Mouse (Mus musculus): Measurements from ENCODE around the gene Olfr1000. TPM values are rescaled to one million over a fixed set of nuclear protein-coding genes. Genes with fewer than 3 reads are reported as not detected.

The Olfr1000 gene
- not detected for polyA plus RNA-seq (2012; fragmentation: generic; extraction: Trizol)

DNA sequence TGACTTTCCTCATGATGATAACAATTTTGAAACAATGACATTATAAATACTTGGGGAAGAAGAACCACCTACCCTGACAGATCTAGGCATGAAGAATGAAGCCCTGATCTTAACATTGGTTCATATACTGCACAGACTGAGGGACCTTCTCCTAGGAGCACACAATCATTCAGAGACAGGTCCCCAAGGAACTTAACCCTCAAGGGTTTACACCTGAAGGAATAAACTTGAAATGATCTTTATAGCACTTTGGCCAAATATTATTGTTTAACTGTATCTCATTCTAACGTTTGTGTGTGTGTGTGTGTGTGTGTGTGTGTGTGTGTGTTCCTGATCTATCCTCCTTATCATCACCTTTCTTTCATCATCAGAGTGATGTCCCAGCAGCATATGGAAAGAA lies at the start of gene Olfr1000:
Gene Olfr1000, minus strand, starts transcription at position 101 of the 400 bp plus-strand sequence.

DNA sequence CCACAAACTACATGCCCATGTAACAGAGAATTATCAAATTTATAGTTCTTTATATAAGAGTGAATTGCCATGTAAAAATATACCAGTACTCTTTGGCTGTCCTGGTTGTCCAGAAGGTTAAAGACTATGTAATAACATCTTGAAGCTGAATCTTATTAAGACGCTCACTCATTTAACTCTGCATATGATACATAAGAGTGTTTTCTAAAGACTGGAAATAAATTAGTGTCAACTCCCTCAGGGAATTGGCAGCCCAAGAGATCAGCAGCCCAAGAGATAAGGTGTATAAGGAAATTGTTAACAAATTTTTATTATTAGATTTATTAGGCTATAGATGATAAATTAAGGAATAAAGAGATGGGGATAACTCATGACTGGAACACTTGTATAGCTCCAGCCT lies 38.9 kb upstream of the Olfr1000 start, which contains the start of gene Olfr1002:
Gene Olfr1002, minus strand, starts transcription at position 101 of the 400 bp plus-strand sequence.

DNA sequence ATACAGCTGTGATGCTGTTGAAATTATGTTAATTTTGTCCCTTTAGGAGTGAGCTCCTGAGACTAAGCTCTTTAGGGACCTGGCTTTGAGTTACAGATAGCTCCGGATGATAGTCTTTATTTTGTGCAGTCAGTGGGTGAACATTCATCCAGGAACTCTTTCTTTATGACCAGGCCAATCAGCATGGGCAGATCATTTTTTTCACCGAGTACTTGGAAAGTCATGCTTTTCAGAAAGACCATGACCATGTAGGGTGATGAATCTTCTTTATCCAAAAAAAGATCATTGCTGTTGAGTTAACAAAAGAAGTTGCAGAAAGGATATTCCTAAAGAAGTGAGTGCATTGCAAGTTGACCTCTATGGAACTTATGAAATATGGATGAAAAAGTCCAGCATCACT lies 23.1 kb downstream of the Olfr1000 start, which contains the start of gene Olfr998:
Gene Olfr998, plus strand, starts transcription at position 301 of the 400 bp plus-strand sequence.

DNA sequence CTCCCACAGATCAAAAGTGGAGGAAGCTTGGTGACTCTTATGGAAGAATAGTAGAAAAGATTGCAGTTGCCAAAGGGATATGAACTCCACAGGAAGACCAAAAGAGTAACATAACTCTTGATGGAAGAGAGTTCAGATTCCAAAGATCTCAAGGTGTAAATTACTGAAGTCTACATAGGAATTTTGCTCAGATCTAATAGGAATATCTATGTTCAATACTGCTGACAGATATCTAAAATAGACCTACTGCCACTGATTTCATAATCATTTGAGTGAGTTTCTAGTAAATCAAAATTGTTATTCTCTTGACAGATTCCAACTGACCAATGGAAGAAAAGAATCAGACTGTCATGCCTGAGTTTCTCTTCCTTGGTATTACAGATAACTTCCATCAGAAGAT lies 32.8 kb downstream of the Olfr1000 start, which contains the start of gene Olfr996:
Gene Olfr996, plus strand, starts transcription at position 301 of the 400 bp plus-strand sequence.

Other genes with a start within 250 kb of the Olfr1000 start
- not detected for gene Olfr988, start 248.7 kb downstream of the Olfr1000 start, polyA plus RNA-seq (2012; fragmentation: generic; extraction: Trizol)
- not detected for gene Olfr992, start 202.4 kb downstream of the Olfr1000 start, polyA plus RNA-seq (2012; fragmentation: generic; extraction: Trizol)
- gene Olfr993, start 197.0 kb downstream of the Olfr1000 start, polyA plus RNA-seq (2012; fragmentation: generic; extraction: Trizol) = not detected
- gene Olfr994, start 175.5 kb downstream of the Olfr1000 start, polyA plus RNA-seq (2012; fragmentation: generic; extraction: Trizol) = not detected
- gene Olfr995, start 168.3 kb downstream of the Olfr1000 start, polyA plus RNA-seq (2012; fragmentation: generic; extraction: Trizol) = not detected
- not detected for gene 4833423E24Rik, start 92.9 kb downstream of the Olfr1000 start, polyA plus RNA-seq (2012; fragmentation: generic; extraction: Trizol)
- not detected for gene Olfr996, start 32.7 kb downstream of the Olfr1000 start, polyA plus RNA-seq (2012; fragmentation: generic; extraction: Trizol)
- gene Olfr998, start 23.0 kb downstream of the Olfr1000 start, polyA plus RNA-seq (2012; fragmentation: generic; extraction: Trizol) = not detected
- not detected for gene Olfr1002, start 38.8 kb upstream of the Olfr1000 start, polyA plus RNA-seq (2012; fragmentation: generic; extraction: Trizol)
- gene Olfr154, start 52.6 kb upstream of the Olfr1000 start, polyA plus RNA-seq (2012; fragmentation: generic; extraction: Trizol) = not detected
- gene Olfr1006, start 66.9 kb upstream of the Olfr1000 start, polyA plus RNA-seq (2012; fragmentation: generic; extraction: Trizol) = not detected
- gene Olfr1008, start 77.5 kb upstream of the Olfr1000 start, polyA plus RNA-seq (2012; fragmentation: generic; extraction: Trizol) = not detected
- not detected for gene Olfr1009, start 103.5 kb upstream of the Olfr1000 start, polyA plus RNA-seq (2012; fragmentation: generic; extraction: Trizol)
- gene Olfr1012, start 150.9 kb upstream of the Olfr1000 start, polyA plus RNA-seq (2012; fragmentation: generic; extraction: Trizol) = not detected
- gene Olfr1013, start 155.2 kb upstream of the Olfr1000 start, polyA plus RNA-seq (2012; fragmentation: generic; extraction: Trizol) = not detected
- not detected for gene Olfr1014, start 160.8 kb upstream of the Olfr1000 start, polyA plus RNA-seq (2012; fragmentation: generic; extraction: Trizol)
- gene Olfr1015, start 170.1 kb upstream of the Olfr1000 start, polyA plus RNA-seq (2012; fragmentation: generic; extraction: Trizol) = not detected
- not detected for gene Olfr1016, start 190.6 kb upstream of the Olfr1000 start, polyA plus RNA-seq (2012; fragmentation: generic; extraction: Trizol)
- not detected for gene Olfr1018, start 206.6 kb upstream of the Olfr1000 start, polyA plus RNA-seq (2012; fragmentation: generic; extraction: Trizol)
- not detected for gene Olfr1019, start 233.6 kb upstream of the Olfr1000 start, polyA plus RNA-seq (2012; fragmentation: generic; extraction: Trizol)
- gene Olfr1020, start 235.1 kb upstream of the Olfr1000 start, polyA plus RNA-seq (2012; fragmentation: generic; extraction: Trizol) = not detected

All from C3H10T1/2 (cell line).